Mouse (Mus musculus) granulocyte monocyte progenitor cell, adult 5-6 weeks (primary cell): ENCODE measurements around the gene Rbms2. TPM values are rescaled to one million over a fixed set of nuclear protein-coding genes. Genes with fewer than 3 reads are reported as not detected.

Experiments
- ATAC-seq: replicated peaks from 2 replicates; pipeline ENCODE4 v1.8.0; 2016; ENCODE audit warnings: mild to moderate bottlenecking, moderate TSS enrichment, inconsistent platforms; ENCODE audit not compliant: poor library complexity, severe bottlenecking
- total RNA-seq, 2 experiments: library from RNA; stranded (forward) in 1 of 2; stranded (reverse) in 1 of 2; fragments of 200-712, 200-1000 nt in 1 of 2; fragments of >200 nt in 1 of 2; fragmentation: Nextera tagmentation in 1 of 2; gene quantifications; 2 replicates each; pipeline ENCODE4 v1.2.3; 2014 to 2017

Gene Rbms2
- total RNA-seq, 2 experiments from 2014 or later: 1.8 to 14.3 TPM

DNA sequence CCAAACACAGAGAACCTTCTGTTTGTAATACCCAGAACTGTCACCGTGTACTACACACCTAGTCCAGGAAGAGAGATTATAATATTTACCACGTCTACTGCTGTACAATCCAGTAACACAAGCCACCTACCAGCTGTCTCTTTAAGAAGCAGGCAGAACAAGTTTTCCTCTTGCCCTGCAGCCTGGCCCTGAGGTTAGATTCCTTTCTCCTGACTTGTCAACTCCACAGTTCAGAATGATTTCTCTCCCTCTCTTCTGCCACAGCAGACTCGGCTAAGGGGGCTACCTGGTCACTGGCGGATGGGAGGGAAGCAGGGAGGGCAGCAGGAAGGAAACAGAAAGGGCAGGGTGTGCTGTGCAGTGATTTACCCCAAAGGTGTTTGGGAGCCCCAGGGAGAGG is 36.4 kb downstream of the Rbms2 start:
- ATAC-seq: no peak

DNA sequence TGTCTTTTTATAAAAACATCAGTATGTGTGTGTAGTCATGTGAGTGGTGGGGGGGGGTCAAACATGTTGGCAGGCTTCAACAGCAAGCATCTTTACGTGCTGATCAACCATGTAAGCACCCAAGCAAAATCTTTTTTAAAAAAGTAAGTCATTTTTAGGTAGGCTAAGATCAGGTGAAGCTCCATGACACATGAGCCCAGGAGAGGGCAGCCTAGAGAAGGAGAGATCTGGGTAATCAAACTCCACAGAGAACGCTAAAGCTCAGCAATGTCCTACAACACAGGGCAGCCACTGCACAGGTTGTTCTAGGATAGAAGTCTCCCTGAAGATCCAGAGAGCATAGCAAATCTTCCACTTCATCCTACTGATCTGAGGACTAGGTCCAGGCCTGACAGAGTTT is 37.9 kb downstream of the Rbms2 start:
- ATAC-seq: no peak

DNA sequence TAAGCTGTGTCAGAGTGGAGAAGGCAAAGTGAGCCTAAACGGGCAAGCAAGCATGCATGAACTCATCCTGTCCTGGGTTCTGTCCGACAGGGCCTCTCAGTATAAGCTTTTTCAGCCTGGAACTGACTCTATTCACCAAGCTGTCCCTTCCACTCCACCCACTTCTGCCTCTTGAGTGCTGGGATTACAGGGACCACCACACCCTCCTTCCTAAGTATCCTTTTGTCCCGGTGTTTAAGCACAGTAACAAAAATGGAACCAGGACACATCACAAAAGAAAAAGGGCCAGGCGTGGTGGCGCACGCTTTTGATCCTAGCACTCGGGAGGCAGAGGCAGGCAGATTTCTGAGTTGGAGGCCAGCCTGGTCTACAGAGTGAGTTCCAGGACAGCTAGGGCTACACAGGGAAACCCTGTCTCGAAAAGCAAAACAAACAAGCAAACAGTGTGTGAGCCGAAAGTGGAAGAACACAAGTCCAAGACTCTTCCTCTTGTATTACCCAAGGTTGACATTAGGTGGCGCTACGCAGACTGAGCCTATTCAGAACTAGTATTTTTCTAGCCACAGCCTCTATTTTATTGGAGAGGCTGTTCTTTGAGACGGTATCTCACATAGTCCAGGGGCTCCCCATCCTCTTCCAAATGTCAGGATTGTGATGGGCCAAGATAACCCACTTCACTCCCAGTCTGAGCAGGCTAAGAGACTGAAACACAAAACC is 39.7 kb downstream of the Rbms2 start:
- ATAC-seq: peak; percentile 86

DNA sequence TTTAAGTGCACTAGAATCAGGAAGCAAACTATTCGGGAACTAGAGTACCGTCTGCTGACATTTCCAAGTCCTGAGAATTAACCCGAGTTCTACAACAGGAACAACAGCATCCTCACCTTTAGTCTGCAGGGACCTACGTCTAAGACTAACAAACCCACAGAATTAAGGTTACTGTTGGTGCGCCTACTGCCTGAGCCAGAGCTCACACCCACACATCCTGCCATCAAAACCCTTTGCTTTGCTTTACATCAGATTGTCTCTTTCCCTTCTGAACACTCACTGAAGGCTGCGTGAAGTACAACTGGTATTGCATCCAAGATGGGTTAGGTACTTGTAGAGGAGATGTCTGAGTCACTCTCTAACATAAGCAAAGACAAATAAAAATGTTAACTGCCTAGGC is 44.7 kb downstream of the Rbms2 start:
- no peak for ATAC-seq

DNA sequence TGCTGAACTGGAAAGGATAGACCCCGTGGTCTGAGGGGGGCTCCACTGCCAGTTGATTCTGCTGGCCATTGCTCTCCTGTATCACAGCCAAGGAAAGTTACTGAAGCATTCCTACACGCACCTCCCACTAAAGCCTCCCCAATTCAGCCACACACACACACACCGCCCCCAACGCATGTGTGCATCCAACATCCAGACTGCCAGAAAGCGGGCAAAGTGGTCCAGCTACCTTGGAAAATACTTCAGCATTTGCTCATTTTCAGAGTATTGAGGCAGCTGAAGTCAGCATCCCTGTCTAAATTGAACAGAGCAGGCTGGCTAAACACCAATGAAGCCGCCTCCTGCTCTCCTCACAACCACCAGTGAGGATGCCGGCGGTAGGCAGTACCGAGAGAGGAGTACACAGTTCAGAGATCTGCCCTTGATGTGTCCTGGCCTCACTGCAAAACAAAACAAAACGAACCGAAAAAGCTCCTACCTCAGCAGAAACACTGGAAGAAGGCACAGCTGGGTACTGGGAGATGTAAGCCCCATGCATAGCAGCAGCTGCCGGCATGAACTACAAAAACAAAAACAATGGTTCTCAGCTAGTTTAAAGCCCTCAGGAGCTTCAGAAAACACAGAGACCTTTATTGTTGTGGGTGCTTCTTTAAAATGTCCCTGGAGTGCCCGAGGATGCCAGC is 46.3 kb downstream of the Rbms2 start:
- ATAC-seq: no peak

DNA sequence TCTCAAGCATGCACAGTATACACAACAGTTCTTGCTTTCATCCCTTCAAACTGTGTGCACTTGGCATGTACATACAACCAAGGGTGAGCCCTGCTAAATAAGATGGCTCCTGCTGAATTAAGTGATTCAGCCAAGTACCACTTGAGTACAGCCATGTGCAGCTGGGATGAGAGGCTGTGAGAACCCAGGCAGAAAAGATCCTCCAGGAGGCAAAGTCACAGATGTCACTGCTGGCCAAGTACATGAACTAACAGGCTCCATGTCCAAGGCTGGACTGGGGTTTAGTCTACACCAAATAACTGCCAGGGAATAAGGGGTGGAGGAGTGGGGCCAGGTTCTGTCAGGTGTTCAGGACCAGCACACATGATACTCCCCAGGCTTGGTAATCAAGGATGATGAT is 48.3 kb downstream of the Rbms2 start:
- no peak for ATAC-seq

DNA sequence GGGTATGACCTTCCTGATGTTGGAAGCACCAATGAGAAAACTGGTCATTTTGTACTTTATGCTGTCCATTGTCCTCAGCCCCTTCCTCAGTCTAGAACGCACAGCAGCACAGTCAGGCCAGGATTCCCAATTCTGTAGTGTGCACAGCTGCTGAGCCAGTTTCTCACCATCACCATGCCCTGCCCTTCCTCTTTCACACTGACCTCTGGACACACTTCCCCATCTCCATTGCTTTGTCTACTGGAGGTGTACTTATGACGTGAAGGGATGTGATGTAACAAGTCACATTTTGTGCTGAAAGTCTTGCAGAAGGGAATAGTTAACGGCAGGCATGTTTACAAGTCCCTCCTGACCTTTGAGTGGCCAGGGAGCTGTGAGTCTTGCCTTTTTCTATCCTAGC is 48.8 kb downstream of the Rbms2 start:
- ATAC-seq: peak; percentile 97

DNA sequence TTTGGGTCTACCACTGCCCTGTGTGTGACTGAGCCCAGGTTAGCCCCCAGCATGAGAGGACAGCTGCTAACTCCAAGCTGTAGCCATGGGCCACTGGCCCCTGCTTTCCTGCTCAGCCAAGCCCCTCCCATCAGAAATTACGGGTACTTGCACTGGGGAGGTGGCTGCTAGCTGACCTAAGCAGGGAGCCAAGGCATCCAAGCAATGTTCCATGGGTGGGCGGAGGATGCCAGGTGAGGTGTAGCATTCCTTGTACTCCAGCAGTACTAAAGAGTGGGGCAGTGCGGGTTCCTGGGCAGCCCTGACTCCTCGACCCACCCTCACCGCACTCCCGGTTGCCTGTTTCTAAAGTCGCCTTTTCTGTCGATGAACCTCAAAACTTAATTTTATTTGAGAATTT is 52.0 kb downstream of the Rbms2 start:
- no peak for ATAC-seq

DNA sequence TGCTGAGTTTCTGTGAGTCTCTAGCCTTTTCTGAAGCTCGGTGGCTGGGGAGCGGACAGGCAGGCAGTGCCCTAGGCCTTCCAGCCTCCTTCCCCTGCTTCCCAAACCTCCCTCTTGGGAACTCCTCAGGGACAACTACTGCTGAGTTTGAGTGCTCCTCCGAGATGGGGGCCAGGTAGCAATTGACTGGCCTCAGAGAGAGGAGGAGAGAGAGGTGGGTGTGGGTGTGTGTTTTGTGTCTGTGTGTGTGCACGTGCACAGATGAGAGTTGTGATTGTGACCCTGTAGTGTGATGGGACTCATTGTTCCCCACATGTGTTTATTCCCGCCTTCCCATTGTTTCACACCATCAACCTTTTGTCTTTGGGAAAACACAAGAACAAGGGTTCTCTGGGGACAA is 52.6 kb downstream of the Rbms2 start:
- no peak for ATAC-seq

DNA sequence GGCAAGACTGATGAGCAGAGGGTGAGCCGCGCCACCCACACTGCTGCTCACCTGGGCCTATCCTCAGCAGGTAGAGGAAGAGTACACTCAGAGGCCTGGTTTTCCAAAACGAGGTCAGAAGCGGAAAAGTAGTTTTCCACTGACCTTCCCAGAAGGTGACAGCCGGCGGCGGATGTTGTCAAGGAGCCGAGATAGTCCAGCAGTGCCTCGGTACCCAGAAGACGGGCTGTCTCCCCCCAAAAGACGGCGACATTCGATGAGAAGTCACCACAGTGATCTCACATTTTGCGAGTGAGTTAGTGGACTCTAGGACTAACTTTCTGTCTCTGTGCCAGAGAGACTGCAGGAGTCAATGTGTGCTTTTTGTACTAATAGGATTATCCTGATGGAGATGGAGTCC is 54.1 kb downstream of the Rbms2 start:
- no peak for ATAC-seq

DNA sequence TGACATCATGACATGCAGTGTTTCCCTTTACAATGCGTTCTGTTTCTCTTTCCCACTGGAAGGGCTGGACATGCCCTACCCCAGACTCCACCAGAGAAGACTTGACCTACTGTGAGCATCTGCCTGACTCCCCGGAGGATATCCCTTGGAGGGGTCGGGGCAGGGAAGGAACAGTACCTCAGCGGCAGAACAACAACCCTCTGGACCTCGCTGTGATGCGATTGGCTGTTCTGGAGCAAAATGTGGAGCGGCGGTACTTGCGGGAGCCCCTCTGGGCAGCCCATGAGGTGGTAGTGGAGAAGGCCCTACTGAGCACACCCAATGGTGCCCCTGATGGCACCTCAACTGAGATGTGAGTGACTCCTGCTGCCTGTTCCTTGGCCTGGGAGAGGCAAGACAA is 55.3 kb downstream of the Rbms2 start:
- ATAC-seq: no peak

DNA sequence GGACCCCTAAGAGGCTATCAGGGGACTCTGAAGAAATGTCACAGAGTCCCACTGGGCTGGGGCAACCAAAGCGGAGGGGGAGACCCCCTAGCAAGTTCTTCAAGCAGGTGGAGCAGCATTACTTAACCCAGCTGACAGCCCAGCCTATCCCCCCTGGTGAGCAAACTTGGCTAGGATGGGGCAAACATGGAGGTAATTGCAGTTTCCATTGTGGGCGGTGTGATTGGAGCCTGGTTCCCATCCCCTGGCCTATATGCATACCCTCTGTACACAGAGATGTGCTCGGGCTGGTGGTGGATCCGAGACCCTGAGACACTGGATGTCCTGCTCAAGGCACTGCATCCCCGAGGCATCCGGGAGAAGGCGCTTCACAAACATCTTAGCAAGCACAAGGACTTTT is 56.3 kb downstream of the Rbms2 start:
- ATAC-seq: no peak

DNA sequence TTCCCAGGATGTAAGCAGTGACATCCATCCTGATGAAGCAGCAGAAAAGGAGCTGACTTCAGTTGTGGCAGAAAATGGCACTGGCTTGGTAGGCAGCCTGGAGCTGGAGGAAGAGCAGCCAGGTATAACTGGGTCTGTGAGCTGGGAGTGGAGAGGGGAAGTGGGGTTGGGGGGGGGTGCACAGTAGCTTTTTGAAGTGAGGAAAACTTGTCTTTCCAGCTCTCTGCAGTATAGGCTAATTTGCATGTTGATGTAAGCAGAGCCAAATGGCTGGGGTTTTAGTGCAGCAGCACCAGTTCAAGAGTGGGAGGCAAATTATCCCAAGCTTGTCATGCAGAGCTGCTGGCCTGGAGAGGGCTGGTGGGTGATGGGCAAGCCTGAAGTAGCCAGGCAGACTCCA is 68.9 kb downstream of the Rbms2 start:
- no peak for ATAC-seq

DNA sequence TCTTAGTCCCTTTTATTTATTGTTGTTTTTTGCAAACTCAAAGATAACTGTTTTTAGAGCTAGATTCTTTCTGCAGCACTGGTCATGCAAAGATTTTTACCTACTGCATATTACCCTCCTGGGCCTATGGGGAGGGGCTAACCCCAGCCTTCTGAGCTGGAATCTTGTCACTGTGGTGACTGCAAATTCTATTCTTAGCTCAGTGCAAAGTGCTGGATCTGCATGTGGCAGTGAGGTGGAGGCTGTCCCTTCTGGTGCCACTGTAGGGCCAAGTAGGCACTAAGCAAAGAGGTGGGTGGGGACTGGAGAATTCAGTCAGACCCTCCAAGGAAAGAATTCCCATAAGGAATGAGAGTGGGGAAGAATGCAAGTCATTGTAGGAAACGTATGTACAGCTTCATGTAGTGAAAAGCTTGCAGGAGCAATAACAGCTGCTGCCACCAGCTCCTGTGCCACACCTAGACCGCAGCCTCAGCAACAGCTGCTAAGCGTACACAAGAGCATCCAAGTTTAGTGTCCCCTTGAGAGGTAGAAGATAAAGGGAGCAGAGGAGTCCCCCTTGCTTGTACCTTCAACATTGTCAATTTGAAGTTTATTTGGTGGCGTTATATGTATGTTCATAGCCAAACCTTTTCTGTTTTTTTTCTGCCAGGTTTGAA is 69.9 kb downstream of the Rbms2 start:
- ATAC-seq: no peak

DNA sequence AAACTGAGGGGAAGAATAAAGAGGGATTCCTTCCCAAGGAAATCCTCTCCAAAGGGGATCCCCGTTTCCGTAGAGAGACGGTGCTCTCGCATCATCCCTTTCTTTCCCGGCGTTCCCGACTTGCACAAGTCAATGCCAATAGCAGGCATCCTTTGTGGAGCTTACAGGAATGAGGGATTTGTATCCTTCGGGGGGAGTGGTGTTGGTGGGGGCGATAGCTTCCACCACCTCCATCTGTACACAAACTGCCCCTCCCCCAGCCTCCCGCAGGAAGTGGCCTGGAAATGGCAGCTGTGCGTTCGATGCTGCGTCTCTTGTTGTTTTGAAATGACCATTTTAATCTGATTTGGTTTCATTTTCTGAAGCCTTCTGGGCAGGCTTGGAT is 82.5 kb downstream of the Rbms2 start:
- peak; percentile 32 for ATAC-seq

DNA sequence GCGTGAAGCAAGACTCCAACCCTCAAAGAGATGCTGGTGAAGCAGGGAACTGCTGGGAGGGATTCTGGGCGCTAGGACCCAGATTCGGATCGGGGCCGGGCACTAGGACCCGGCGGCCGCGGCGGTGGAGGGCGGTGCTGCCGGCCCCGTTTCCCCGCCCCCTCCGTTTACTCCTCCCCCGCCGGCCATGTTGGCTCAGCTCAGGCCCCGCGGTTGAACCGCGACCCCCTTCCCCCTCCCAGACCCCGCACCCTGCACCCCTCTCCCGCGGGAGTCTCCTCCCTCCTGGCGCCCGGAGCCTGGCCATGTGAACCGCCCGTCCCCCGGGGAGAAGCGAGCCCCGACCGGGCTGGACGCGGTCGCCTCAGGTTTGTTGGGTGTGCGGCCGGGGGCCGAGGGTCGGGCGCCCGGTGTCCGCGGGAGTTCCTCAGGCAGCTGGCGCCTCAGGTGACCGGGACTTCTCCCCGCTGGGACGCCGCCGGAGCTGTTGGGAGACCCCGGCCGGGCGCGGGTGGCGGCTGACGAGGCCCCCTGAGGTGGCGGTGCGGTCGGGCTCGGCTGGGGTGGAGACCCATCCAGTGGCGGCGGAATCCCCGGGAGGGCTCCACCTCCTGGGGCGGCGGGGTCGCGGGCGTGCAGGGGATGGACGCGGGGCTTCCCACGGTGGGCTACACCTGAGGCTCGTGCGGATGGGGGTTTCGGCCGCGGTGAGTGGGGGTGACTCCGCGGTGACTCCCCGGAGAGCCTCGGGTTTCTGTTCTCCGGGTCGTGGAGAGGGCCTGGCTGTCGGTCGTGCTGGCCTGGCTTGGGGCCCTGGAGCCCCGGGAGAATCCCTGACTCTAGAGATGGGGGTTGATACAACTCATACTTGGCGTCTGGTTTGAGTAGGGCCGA is 83.2 kb downstream of the Rbms2 start:
- peak; percentile 41 for ATAC-seq

DNA sequence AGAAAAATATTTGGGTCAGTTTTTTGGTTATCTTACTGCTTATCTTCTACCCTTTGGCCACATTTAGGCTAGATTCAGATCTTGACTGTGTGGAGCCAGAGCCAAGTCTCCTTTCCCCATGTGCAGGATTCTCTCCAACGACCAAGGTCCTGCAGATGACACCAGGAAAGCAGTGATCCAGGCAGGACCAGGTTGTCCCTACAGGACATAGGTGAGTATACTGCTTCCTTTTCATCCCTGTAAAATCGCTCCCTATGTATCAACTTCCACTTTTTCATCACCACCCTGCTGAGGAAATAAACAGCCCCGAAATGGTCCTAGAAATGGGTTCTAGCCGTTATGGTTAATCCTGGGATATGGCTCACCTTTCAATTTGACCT is 83.8 kb downstream of the Rbms2 start:
- no peak for ATAC-seq

DNA sequence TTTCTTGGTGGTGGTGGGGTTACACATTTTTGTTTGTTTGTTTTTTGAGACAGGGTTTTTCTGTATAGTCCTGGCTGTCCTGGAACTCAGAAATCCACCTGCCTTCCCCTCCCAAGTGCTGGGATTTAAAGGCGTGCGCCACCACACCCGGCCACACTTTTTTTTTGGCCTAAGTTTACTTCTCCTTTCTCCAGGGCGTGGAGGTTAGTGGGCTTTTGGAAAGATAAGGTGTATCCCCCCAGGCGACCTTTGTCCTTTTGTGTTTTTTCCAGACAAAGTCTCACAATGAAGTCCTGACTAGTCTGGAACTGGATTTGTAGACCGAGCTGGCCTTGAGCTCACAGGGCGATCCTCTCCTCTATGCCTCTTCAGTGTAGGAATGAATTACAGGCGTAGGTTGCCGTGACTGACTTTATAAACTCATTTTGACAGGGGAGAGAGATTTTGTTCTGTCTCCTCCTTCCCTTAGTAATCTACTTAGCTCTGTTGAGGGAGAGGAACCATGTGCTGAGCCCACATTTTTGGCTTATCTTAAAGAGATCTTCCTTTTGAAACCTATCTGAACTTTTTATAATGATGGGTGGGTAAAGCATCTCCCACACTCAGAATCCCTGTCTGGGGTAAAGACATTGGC is 85.0 kb downstream of the Rbms2 start:
- ATAC-seq: no peak

DNA sequence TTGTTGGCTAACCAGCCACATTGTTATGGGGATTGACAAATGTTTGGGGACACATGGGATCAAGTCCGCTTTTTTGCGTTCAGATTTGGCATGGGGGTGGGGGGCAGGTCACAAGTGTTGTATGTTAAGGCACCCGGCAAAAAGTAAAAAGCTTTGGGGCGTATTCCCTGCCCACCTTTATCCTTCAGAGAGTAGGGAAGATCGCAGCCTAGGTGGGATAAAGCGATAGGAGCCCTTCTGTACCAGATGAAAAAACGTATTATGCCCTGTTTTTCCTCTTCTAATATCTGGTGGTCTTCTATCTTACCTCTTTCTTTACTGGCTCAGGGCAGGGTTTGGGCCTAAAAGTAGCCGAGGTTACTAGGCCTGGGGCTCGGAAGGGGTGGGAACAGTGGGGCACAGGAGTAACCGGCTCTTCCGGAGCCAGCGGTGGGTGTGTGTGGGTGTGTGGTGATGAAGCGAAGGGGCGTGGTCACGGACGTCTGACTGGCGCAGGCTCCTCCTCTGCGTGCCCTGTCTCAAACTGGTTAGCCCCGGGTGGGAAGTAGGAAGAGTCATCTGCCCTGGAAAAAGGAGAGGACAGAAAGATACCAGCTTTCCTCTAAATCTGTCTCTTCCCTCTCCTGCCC is 85.6 kb downstream of the Rbms2 start:
- ATAC-seq: peak; percentile 48
